Mouse (Mus musculus) embryonic facial prominence, embryonic 11.5 days (tissue): ENCODE results near the gene Cbarp. TPM values are rescaled to one million over a fixed set of nuclear protein-coding genes. Genes with fewer than 3 reads are reported as not detected.

ENCODE experiments used
- ATAC-seq: fragments of 200-750 bp; cut with Nextera tagmentation; replicated peaks from 2 replicates; pipeline ENCODE4 v1.8.0; 2017; ENCODE audit warnings: low read depth; ENCODE audit not compliant: insufficient number of reproducible peaks, low FRiP score, low TSS enrichment
- DNase-seq: peaks from one replicate; pipeline ENCODE4 v3.0.0-alpha.2; 2015; ENCODE audit warnings: low spot score
- H3K27ac ChIP-seq: fragments of 300-500 bp; sonication (generic); replicated peaks from 2 replicates; pipeline ENCODE4 v1.5.1; 2014; ENCODE audit warnings: mild to moderate bottlenecking, low read depth, low read length, control low read depth
- H3K27me3 ChIP-seq: fragments of 300-500 bp; sonication (generic); 2 replicates; pipeline ENCODE4 v1.6.1; 2014; ENCODE audit warnings: mild to moderate bottlenecking, low read length, moderate library complexity, mixed read lengths; ENCODE audit not compliant: control insufficient read depth, insufficient read depth
- H3K36me3 ChIP-seq: fragments of 300-500 bp; sonication (generic); replicated peaks from 2 replicates; pipeline ENCODE4 v1.6.1; 2014; ENCODE audit warnings: low read depth, mild to moderate bottlenecking, low read length, moderate library complexity, mixed read lengths; ENCODE audit not compliant: control insufficient read depth, insufficient read depth
- H3K4me1 ChIP-seq: fragments of 300-500 bp; sonication (generic); 2 replicates; pipeline ENCODE4 v1.6.1; 2014; ENCODE audit warnings: low read length, mixed read lengths; ENCODE audit not compliant: control insufficient read depth, insufficient read depth
- H3K4me2 ChIP-seq: fragments of 300-500 bp; sonication (generic); 2 replicates; pipeline ENCODE4 v1.6.1; 2014; ENCODE audit warnings: low read depth, mild to moderate bottlenecking, control low read depth, low read length, moderate library complexity
- H3K4me3 ChIP-seq: fragments of 300-500 bp; sonication (generic); 2 replicates; pipeline ENCODE4 v1.5.1; 2014; ENCODE audit warnings: low read depth, low read length, control low read depth
- H3K9ac ChIP-seq: fragments of 300-500 bp; sonication (generic); replicated peaks from 2 replicates; pipeline ENCODE4 v1.6.1; 2014; ENCODE audit warnings: mild to moderate bottlenecking, control low read depth, low read length
- H3K9me3 ChIP-seq: fragments of 300-500 bp; sonication (generic); replicated peaks from 2 replicates; pipeline ENCODE4 v1.6.1; 2016; ENCODE audit warnings: mild to moderate bottlenecking, low read length, inconsistent platforms, mixed read lengths; ENCODE audit not compliant: control insufficient read depth
- WGBS: fragments of 180-500 bp; shearing (Covaris S2); extraction: QIAGEN DNeasy Blood & Tissue Kit; methylation state at CpG from one replicate; pipeline ENCODE4 v1.1.7; 2014; 5-methylcytosine and 5-hydroxymethylcytosine counted together
- polyA plus RNA-seq: library from polyadenylated mRNA; unstranded; fragments of >200 nt; fragmentation: Nextera tagmentation; extraction: Ambion mirVana; gene quantifications from 2 replicates; pipeline ENCODE4 v1.2.1, GENCODE M21; 2014

Gene Cbarp
- polyA plus RNA-seq, 1 experiment from 2014 or later, result 6.8 TPM

- H3K4me1 ChIP-seq, result peaks cover 27% of the 10 kb centered on the region
- no peaks in the 10 kb centered on the region for H3K27me3 ChIP-seq
- no peak for ATAC-seq
- DNase-seq, result no peak
- peaks cover 48% of the 10 kb centered on the region for H3K36me3 ChIP-seq
- H3K4me3 ChIP-seq, result peak overlapping the region; percentile 100
- H3K9ac ChIP-seq, result peak overlapping the region; percentile 100
- H3K9me3 ChIP-seq, result no peaks in the 10 kb centered on the region
- H3K4me2 ChIP-seq, result peak overlapping the region; percentile 99
- 35% methylated on average over 3 of the region's 3 CpGs for WGBS
- peak overlapping the region; percentile 99 for H3K27ac ChIP-seq
Measured at GRCm38 (mm10) chr10:80152873-80153260, 12.2 kb upstream of the Cbarp start.

DNA sequence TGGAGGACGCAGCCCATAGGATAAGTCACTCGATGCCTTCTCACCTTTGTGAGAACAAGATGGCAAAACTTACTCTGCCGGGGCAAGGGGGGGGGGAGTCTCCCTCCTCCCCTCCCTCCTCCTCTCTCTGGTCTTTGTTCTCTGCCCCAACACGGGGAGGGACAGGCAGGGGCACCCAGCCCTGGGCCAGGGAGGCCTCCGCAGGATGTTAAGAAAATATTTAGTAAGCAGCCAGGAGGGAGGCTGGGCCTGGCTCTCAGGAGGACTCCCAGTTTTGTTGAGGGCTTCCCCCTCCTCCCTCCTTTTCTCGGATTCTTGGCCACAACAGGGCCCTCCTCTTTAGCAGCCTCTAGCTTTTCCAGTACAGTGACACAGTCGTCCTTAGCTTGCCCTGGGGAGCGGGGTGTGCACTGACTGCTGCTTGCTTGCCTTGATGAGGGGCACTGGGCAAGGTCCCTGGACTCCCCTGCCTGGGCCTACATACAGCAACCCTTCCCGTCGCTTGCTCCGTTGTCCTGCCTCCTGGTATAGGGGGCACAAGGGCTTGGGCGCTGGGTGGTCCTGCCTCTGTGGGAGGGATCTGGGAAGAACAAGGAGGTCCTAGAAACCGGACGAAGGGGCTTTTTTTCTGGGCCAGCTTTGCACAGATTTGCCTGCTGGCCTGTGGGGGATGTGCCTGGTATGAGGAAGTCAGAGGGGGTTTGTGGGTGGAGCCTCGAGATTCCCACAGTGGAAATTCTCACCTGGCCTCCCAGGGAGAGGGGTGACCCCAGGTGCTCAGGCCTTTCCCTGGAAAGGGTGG lies 11.6 kb upstream of the Cbarp start:
- 3% methylated on average over 15 of the region's 15 CpGs for WGBS
- Histone ChIP-seq H3K4me2 (peak overlapping the region; percentile 99), H3K9me3 (no peaks in the 10 kb centered on the region), H3K36me3 (peaks cover 48% of the 10 kb centered on the region), H3K4me1 (peaks cover 24% of the 10 kb centered on the region), H3K4me3 (peak overlapping the region; percentile 100), H3K27ac (peak overlapping the region; percentile 99), H3K27me3 (no peaks in the 10 kb centered on the region), H3K9ac (peak overlapping the region; percentile 100)
- DNase-seq (peak; percentile 70), ATAC-seq (no peak)

DNA sequence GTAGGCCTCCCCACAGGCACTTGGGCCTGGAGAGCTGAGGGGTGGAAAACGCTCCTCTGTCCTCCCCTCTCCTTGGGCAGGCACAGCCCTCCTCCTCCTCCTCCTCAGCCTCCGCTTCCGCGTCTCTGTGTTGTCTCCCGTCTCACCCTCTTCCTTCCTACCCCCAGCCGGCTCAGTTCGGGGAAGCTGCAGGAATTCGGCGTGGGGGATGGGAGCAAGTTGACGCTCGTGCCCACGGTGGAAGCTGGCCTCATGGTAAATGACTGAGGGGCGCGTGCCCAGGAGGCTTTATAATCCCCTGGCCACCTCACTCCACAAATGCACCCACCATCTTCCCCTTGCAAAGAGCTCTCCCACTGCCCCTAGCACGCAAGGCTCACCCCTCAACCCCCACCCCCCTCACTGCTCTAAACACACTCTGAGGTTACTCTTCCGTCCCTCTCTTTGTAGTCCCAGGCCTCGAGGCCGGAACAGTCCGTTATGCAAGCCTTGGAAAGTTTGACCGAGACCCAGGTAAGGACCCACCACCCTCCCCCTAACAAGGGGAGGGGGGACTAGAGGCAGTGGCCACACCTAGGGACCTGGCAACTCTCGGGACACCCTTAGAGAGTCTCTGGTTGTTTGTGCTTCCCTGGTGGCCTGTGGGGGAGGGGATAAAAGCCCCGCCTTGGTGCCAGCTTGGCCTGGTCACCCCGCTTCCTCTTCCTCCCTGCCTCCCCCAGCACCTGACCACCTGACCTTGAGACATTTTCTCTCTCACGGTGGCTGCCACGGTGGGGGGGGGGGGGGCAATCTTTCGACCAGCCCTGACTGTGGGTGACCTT lies 10.8 kb upstream of the Cbarp start:
- Histone ChIP-seq H3K4me2 (peak overlapping the region; percentile 99), H3K27me3 (no peaks in the 10 kb centered on the region), H3K4me3 (peak overlapping the region; percentile 100), H3K9me3 (no peaks in the 10 kb centered on the region), H3K9ac (peak overlapping the region; percentile 100), H3K4me1 (peaks cover 21% of the 10 kb centered on the region), H3K27ac (peak overlapping the region; percentile 99), H3K36me3 (peaks cover 40% of the 10 kb centered on the region)
- peak; percentile 60 for DNase-seq
- no peak for ATAC-seq
- under 1% methylated on average over 24 of the region's 26 CpGs for WGBS

DNA sequence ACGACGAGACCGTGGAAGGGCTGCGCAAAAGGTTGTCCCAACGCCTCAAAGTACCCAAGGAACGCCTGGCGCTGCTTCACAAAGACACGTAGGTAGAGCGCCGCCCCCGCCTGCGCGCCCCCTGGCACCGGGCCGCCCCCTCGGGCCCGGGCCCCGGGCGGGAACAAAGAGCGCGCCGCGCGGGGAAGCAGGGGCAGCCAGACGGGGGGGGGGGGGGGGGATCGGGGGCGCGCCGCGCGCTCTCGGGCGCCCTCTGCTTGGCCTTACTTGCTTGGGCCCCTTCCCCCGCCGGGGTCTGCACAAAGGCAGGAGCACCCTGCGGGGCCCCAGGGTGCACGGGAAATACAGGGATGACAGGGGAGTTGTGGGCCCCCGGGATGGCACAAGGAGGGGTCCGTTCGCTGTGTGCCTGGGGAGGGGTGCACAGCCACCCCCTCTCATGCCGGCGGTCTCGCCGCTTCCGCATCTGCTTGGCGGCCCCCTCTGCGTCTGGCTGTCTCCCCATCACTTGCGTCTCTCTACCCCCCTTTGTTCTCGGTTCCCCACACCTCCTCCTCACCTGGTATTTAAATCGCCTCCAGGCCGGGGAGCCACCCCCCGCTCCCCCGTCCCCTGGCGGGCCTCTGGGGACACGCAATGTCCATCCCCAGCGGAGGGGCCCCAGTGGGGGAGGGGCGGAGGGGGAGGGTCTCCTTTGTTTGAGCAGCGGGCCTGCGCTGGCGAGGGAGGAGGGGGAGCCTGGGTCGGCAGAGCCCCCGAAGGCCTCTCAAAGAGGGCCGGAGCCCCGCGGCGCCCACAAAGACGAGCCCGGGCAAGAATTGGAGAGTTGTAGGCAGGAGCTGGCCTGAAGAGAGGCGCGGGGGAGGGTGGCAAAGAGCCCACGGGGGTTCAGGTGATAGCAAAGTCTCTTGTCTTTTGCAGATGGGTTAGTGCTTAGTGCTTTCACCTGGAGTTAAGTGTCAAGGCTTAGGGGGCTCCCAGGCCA lies 9.9 kb upstream of the Cbarp start:
- Histone ChIP-seq H3K27me3 (no peaks in the 10 kb centered on the region), H3K27ac (peak overlapping the region; percentile 99), H3K9ac (peak overlapping the region; percentile 100), H3K4me3 (peak overlapping the region; percentile 100), H3K36me3 (peaks cover 37% of the 10 kb centered on the region), H3K4me1 (peaks cover 16% of the 10 kb centered on the region), H3K4me2 (peak overlapping the region; percentile 99), H3K9me3 (no peaks in the 10 kb centered on the region)
- WGBS, result 1% methylated on average over 57 of the region's 71 CpGs
- DNase-seq (peak; percentile 90), ATAC-seq (no peak)

GRCm38 (mm10) chr10:80149291-80150225 lies 8.9 kb upstream of the Cbarp start:
- Histone ChIP-seq H3K4me2 (peak overlapping the region; percentile 99), H3K36me3 (peaks cover 34% of the 10 kb centered on the region), H3K9ac (peak overlapping the region; percentile 100), H3K27ac (peak overlapping the region; percentile 99), H3K9me3 (no peaks in the 10 kb centered on the region), H3K4me3 (peak overlapping the region; percentile 100), H3K27me3 (no peaks in the 10 kb centered on the region), H3K4me1 (peaks cover 13% of the 10 kb centered on the region)
- WGBS, result under 1% methylated on average over 88 of the region's 88 CpGs
- ATAC-seq, result peak; percentile 70
- peak; percentile 99 for DNase-seq

DNA sequence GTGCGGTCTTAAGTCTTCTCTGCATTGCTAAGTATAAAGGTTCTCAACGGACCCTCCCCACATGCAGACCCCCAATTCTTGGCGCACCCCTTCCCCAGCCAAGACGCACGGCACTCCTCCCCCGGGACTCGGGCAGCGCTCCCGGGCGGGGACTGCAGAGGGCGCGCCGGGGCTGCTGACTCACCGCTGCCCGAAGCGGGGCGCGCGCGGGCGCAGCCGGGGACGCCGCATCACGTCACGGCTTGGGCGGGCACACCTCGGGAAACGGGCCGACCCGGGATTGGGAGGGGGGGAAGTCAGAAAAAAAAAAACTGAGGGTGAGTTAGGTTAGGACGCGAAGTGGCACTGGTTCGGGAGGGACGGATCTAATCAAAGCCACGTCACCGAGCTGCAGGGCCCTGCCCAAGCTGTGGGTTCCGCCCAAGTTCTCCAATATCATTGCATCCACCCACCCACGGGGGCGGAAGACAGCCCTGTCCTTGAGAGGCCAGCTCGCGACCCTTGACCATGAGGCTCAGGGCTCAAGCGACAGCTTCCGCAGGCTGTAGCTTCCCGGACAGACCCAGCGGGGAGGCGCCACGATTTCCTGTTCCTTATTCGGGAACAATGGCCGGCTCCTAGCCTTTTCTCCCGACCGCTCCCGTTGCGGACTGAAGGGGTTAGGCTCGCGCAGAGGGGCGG lies 8.1 kb upstream of the Cbarp start:
- Histone ChIP-seq H3K4me3 (peak overlapping the region; percentile 100), H3K4me2 (peak overlapping the region; percentile 99), H3K27ac (peak overlapping the region; percentile 99), H3K9ac (peak overlapping the region; percentile 98), H3K27me3 (no peaks in the 10 kb centered on the region), H3K4me1 (peaks cover 8% of the 10 kb centered on the region), H3K36me3 (peaks cover 26% of the 10 kb centered on the region), H3K9me3 (no peaks in the 10 kb centered on the region)
- DNase-seq, result peak; percentile 94
- under 1% methylated on average over 55 of the region's 57 CpGs for WGBS
- ATAC-seq, result peak; percentile 11
